Mouse (Mus musculus) NIH3T3 (cell line): ENCODE data around the gene Daw1.

Source experiments
- DNase-seq: peaks from one replicate; pipeline ENCODE4 v3.0.0-alpha.2; 2012; ENCODE audit warnings: low read depth

Gene Daw1

GRCm38 (mm10) chr1:83159603-83160002, at the start of gene Daw1:
Daw1 (plus strand) TSS chr1:83159752.
- peak; percentile 73 for DNase-seq

GRCm38 (mm10) chr1:83110992-83111391, 48.6 kb upstream of the Daw1 start:
- no peak for DNase-seq

- no peak for DNase-seq
Measured at GRCm38 (mm10) chr1:83111726-83112125, 47.8 kb upstream of the Daw1 start.

- no peak for DNase-seq
Measured at GRCm38 (mm10) chr1:83116447-83117137, 43.0 kb upstream of the Daw1 start, which contains the start of gene Ccl20. Ccl20 (plus strand) TSS chr1:83116766.

- no peak for DNase-seq
Measured at GRCm38 (mm10) chr1:83117217-83117616, 42.3 kb upstream of the Daw1 start.

- DNase-seq = no peak
Measured at GRCm38 (mm10) chr1:83117661-83118060, 41.9 kb upstream of the Daw1 start.

- DNase-seq = peak; percentile 55
Measured at GRCm38 (mm10) chr1:83119903-83120302, 39.6 kb upstream of the Daw1 start.

- no peak for DNase-seq
Measured at GRCm38 (mm10) chr1:83120312-83120711, 39.2 kb upstream of the Daw1 start.

- DNase-seq = no peak
Measured at GRCm38 (mm10) chr1:83123201-83123600, 36.4 kb upstream of the Daw1 start.

GRCm38 (mm10) chr1:83135829-83136228, 23.7 kb upstream of the Daw1 start:
- no peak for DNase-seq

GRCm38 (mm10) chr1:83137847-83138246, 21.7 kb upstream of the Daw1 start:
- no peak for DNase-seq

- DNase-seq = no peak
Measured at GRCm38 (mm10) chr1:83138721-83139120, 20.8 kb upstream of the Daw1 start.

GRCm38 (mm10) chr1:83141510-83141909, 18.0 kb upstream of the Daw1 start:
- DNase-seq = no peak

- DNase-seq = no peak
Measured at GRCm38 (mm10) chr1:83142055-83142454, 17.5 kb upstream of the Daw1 start.

- no peak for DNase-seq
Measured at GRCm38 (mm10) chr1:83146547-83146946, 13.0 kb upstream of the Daw1 start.

GRCm38 (mm10) chr1:83150227-83150626, 9.3 kb upstream of the Daw1 start:
- DNase-seq = no peak

- no peak for DNase-seq
Measured at GRCm38 (mm10) chr1:83152961-83153360, 6.6 kb upstream of the Daw1 start.

GRCm38 (mm10) chr1:83156876-83157275, 2.7 kb upstream of the Daw1 start:
- no peak for DNase-seq

GRCm38 (mm10) chr1:83161658-83162057, 2.1 kb downstream of the Daw1 start:
- DNase-seq = no peak

GRCm38 (mm10) chr1:83164027-83164426, 4.5 kb downstream of the Daw1 start:
- no peak for DNase-seq

GRCm38 (mm10) chr1:83169158-83169557, 9.6 kb downstream of the Daw1 start:
- DNase-seq = peak; percentile 28

- no peak for DNase-seq
Measured at GRCm38 (mm10) chr1:83175985-83176384, 16.4 kb downstream of the Daw1 start.

- no peak for DNase-seq
Measured at GRCm38 (mm10) chr1:83179531-83179930, 20.0 kb downstream of the Daw1 start.

GRCm38 (mm10) chr1:83181418-83181817, 21.9 kb downstream of the Daw1 start:
- peak; percentile 25 for DNase-seq
